Comparison of ENCODE assay signal across 8 mouse cellular contexts in genomic region chr10:110976046-110976445, GRCm38 (mm10). TPM values are rescaled to one million over a fixed set of nuclear protein-coding genes. Genes with fewer than 3 reads are reported as not detected.
A peak's percentile ranks its signal among the peaks of the same experiment; 100 is the strongest.
DNase-seq lines count a peak whose midpoint lies in the region; ATAC-seq lines count a peak whose summit lies in the region.

No protein-coding gene starts in this region.

- 0 out of 2 replicates have a peak, but pooled peaks have one; percentile 76 for ATAC-seq in hindbrain, embryonic 14.5 days (ENCODE audit: low FRiP score)

- DNase-seq in cerebellum, adult 11 months, result peak; percentile 33
- DNase-seq in cerebellum, adult 9-11 months, result no peak
- peak; percentile 12 for DNase-seq in testis, postnatal 14 days (ENCODE audit: low spot score)
- no peak for DNase-seq in testis, postnatal 10 days (ENCODE audit: low spot score)
- DNase-seq in embryo, embryonic 11 days, result peak; percentile 84
- DNase-seq in hindbrain, embryonic 14.5 days (ENCODE audit: low spot score), result peak; percentile 71
- DNase-seq in lung, postnatal 25 days (ENCODE audit: low spot score), result peak; percentile 34
- DNase-seq in thymus, postnatal 0 days (ENCODE audit: low spot score), result peak; percentile 50

- H3K27ac ChIP-seq in hindbrain, embryonic 14.5 days, result no peak overlapping the region

- 2% methylated on average over 1 of the region's 1 CpGs for WGBS in hindbrain, embryonic 14.5 days

- no peaks in the 10 kb centered on the region for H3K4me1 ChIP-seq in hindbrain, embryonic 14.5 days (replicated peaks; ENCODE audit: control insufficient read depth, insufficient read depth, low read length)

- H3K9me3 ChIP-seq in hindbrain, embryonic 14.5 days (ENCODE audit: control insufficient read depth, low read length), result no peaks in the 10 kb centered on the region

- H3K4me2 ChIP-seq in hindbrain, embryonic 14.5 days (replicated peaks), result no peak overlapping the region

- no peaks in the 10 kb centered on the region for H3K27me3 ChIP-seq in hindbrain, embryonic 14.5 days (ENCODE audit: control insufficient read depth, insufficient read depth, low read length)

- no peak overlapping the region for H3K9ac ChIP-seq in hindbrain, embryonic 14.5 days

- peaks cover 49% of the 10 kb centered on the region for H3K36me3 ChIP-seq in hindbrain, embryonic 14.5 days (replicated peaks; ENCODE audit: control insufficient read depth, insufficient read depth)

- H3K4me3 ChIP-seq in hindbrain, embryonic 14.5 days (replicated peaks; ENCODE audit: low read length), result no peak overlapping the region

RNA-seq across cellular contexts. Expression of gene Zdhhc17, which starts 33.9 kb away (rescaled TPM):
- polyA plus RNA-seq in hindbrain, embryonic 14.5 days (2014; fragmentation: Nextera tagmentation; extraction: Ambion mirVana), result 62.1 and 68.1 TPM in 2 replicates
- polyA plus RNA-seq in thymus, postnatal 0 days (2015; fragmentation: Nextera tagmentation; extraction: Ambion mirVana), result 17.3 and 21.2 TPM in 2 replicates

RNA-seq across cellular contexts. Expression of gene Csrp2, which starts 56.5 kb away (rescaled TPM):
- polyA plus RNA-seq in hindbrain, embryonic 14.5 days (2014; fragmentation: Nextera tagmentation; extraction: Ambion mirVana), result 122 and 128 TPM in 2 replicates
- polyA plus RNA-seq in thymus, postnatal 0 days (2015; fragmentation: Nextera tagmentation; extraction: Ambion mirVana), result 31.6 and 36.1 TPM in 2 replicates

Comparison
In these comparisons a context has a peak if more than half of its experiments do, and no peak if none do; other contexts are left out.
1. DNase-seq: peak in cerebellum, adult 11 months (single experiment), testis, postnatal 14 days (single experiment), embryo, embryonic 11 days (single experiment), hindbrain, embryonic 14.5 days (single experiment), lung, postnatal 25 days (single experiment) and thymus, postnatal 0 days (single experiment); none in cerebellum, adult 9-11 months (single experiment) and testis, postnatal 10 days (single experiment).